Mouse (Mus musculus) kidney, adult 9 months (tissue): ENCODE data around the gene Pdcd1lg2.

Experiments
- DNase-seq: peaks from one replicate; pipeline ENCODE4 v3.0.0; 2022

Pdcd1lg2 gene

GRCm38 (mm10) chr19:29410619-29411018, at the start of gene Pdcd1lg2:
TSS of gene Pdcd1lg2 (plus strand) at chr19:29410919.
- no peak for DNase-seq

- peak; percentile 94 for DNase-seq
These were observed 49.1 kb upstream of the Pdcd1lg2 start for GRCm38 (mm10) chr19:29361468-29362130.

GRCm38 (mm10) chr19:29362173-29362930, 48.4 kb upstream of the Pdcd1lg2 start:
- no peak for DNase-seq

- DNase-seq, result no peak
These were observed 47.2 kb upstream of the Pdcd1lg2 start for GRCm38 (mm10) chr19:29363557-29363956.

GRCm38 (mm10) chr19:29364076-29364475, 46.6 kb upstream of the Pdcd1lg2 start:
- no peak for DNase-seq

- no peak for DNase-seq
These were observed 45.6 kb upstream of the Pdcd1lg2 start for GRCm38 (mm10) chr19:29365105-29365504.

- DNase-seq, result no peak
These were observed 44.3 kb upstream of the Pdcd1lg2 start for GRCm38 (mm10) chr19:29366226-29366968.

GRCm38 (mm10) chr19:29366969-29367622, 43.6 kb upstream of the Pdcd1lg2 start, which contains the start of the genes Plgrkt and Cd274:
TSS of gene Plgrkt (minus strand) at chr19:29367390.
TSS of gene Cd274 (plus strand) at chr19:29367455.
- DNase-seq, result peak; percentile 84

- DNase-seq, result no peak
These were observed 42.7 kb upstream of the Pdcd1lg2 start for GRCm38 (mm10) chr19:29368041-29368440.

- no peak for DNase-seq
These were observed 41.9 kb upstream of the Pdcd1lg2 start for GRCm38 (mm10) chr19:29368671-29369309.

- no peak for DNase-seq
These were observed 40.6 kb upstream of the Pdcd1lg2 start for GRCm38 (mm10) chr19:29370112-29370511.

- no peak for DNase-seq
These were observed 40.0 kb upstream of the Pdcd1lg2 start for GRCm38 (mm10) chr19:29370545-29371283.

GRCm38 (mm10) chr19:29371284-29372081, 39.2 kb upstream of the Pdcd1lg2 start:
- DNase-seq, result no peak

- DNase-seq, result no peak
These were observed 38.6 kb upstream of the Pdcd1lg2 start for GRCm38 (mm10) chr19:29372138-29372537.

GRCm38 (mm10) chr19:29372621-29373020, 38.1 kb upstream of the Pdcd1lg2 start:
- DNase-seq, result no peak

GRCm38 (mm10) chr19:29373438-29373837, 37.3 kb upstream of the Pdcd1lg2 start:
- no peak for DNase-seq

- no peak for DNase-seq
These were observed 35.8 kb upstream of the Pdcd1lg2 start for GRCm38 (mm10) chr19:29374947-29375346.

GRCm38 (mm10) chr19:29376382-29376781, 34.3 kb upstream of the Pdcd1lg2 start:
- no peak for DNase-seq

GRCm38 (mm10) chr19:29379839-29380603, 30.7 kb upstream of the Pdcd1lg2 start:
- no peak for DNase-seq

GRCm38 (mm10) chr19:29383368-29383767, 27.4 kb upstream of the Pdcd1lg2 start:
- DNase-seq, result no peak
